Mouse (Mus musculus): ENCODE measurements around the gene Zfp821.

DNA sequence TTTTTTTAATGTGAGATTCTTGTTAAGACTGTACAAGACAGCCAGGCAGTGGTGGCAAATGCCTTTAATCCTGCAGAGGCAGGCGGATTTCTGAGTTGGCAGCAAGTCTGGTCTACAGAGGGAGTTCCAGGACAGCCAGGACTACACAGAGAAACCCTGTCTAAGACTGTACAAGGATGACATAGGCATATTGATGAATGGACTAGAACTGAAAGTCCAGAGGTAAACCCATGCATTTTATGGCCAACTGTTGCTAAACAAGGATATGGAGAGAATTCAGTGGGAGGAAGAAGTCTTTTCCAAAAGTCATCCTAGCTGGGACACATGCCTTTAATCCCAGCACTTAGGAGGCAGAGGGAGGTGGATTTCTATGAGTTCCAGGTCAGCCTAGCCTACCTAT is 7.6 kb upstream of the Zfp821 start:
- TF ChIP-seq CTCF (conservative IDR thresholded peaks at IDR 0.05 in 1 of 2, IDR thresholded peaks at IDR 0.05 in 1 of 2; ENCODE audit: low read depth in 2 of 2, low read length in 2 of 2) (no peak), POLR2A (IDR thresholded peaks at IDR 0.05; ENCODE audit: low read depth, low read length) (no peak), TCF12 (IDR thresholded peaks at IDR 0.05; ENCODE audit: low read depth, low read length) (no peak), SIN3A (IDR thresholded peaks at IDR 0.05; ENCODE audit: low read length) (no peak), ELF1 (IDR thresholded peaks at IDR 0.05; ENCODE audit: low read depth, low read length) (no peak)

All from CH12.LX (cell line).